ENCODE assay signal across 8 mouse cellular contexts in the genomic region with DNA sequence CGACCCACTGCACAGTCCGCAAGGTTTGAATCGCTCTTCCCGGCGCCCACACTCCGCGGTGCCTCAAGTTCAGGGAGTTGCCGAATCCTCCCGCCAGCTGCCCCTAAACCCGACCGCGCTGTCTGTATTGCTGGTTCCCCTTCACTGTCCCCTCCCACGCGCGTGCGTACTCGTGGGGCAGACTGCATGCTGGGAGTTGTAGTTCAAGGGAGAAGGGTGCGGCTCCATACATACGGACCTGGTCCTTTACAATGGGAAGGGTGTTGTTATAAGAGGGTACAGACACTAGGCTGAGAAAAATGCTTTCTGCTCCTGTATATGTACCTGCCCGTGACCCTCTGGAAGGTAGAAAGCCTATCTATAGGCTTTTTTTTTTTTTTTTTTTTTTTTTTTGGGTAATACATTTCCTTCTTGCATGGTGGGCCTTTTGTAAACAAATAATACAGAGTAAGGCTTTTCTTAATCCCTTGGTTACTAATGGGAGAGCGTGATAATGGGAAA. TPM values are rescaled to one million over a fixed set of nuclear protein-coding genes. Genes with fewer than 3 reads are reported as not detected.
DNase-seq lines count a peak whose midpoint lies in the region; ATAC-seq and TF ChIP-seq lines count a peak whose summit lies in the region.

A gene (minus strand): TSS at position 146 of the 501 bp plus-strand sequence.

- peaks cover 15% of the 10 kb centered on the region for H3K4me1 ChIP-seq in hindbrain, embryonic 13.5 days (replicated peaks)

- POLR2A ChIA-PET in Patski (lab: Charles Lee), result interaction anchor here (1.4 kb wide), 1 partner anchor 39 kb away, joined by 3 read pairs; no protein-coding TSS in a partner anchor

- H3K4me2 ChIP-seq in hindbrain, embryonic 13.5 days, result peak within 1 kb of the TSS; percentile 83

- no peak for TF ChIP-seq CTCF in Patski (IDR thresholded peaks at IDR 0.05)

- no peaks in the 10 kb centered on the region for H3K36me3 ChIP-seq in hindbrain, embryonic 13.5 days

- peak within 1 kb of the TSS; percentile 82 for H3K4me3 ChIP-seq in hindbrain, embryonic 13.5 days

- WGBS in hindbrain, embryonic 13.5 days, result 4% methylated on average over 21 of the region's 21 CpGs

- peak; percentile 51 for DNase-seq in Patski (ENCODE audit: low read depth, low spot score)
- DNase-seq in cerebellum, postnatal 14 days, result peak; percentile 97
- DNase-seq in frontal cortex, postnatal 14 days (ENCODE audit: low spot score in 2 of 2), result peak; percentile 85 to 89
- DNase-seq in layer of hippocampus, postnatal 36 days, result peak; percentile 93
- DNase-seq in lung, postnatal 36 days, result peak; percentile 98
- peak; percentile 95 for DNase-seq in retina, postnatal 1 day
- DNase-seq in urinary bladder, adult 18-20 months (ENCODE audit: low spot score in 2 of 2), result peak; percentile 94 to 96

- in situ Hi-C loops in Patski (cut with MboI; ENCODE audit: low pct_unique_long_range_greater_than_20kb), result no loop called here

- peak within 1 kb of the TSS; percentile 90 for H3K9ac ChIP-seq in hindbrain, embryonic 13.5 days

- CTCF ChIA-PET in Patski (lab: Charles Lee), result interaction anchor here (1.0 kb wide), 1 partner anchor 14 kb away, joined by 3 read pairs; no protein-coding TSS in a partner anchor

- peak; percentile 81 for ATAC-seq in Patski
- ATAC-seq in hindbrain, embryonic 13.5 days (ENCODE audit: low FRiP score), result peak; percentile 98

- no peaks in the 10 kb centered on the region for H3K27me3 ChIP-seq in Patski
- H3K27me3 ChIP-seq in hindbrain, embryonic 13.5 days, result no peaks in the 10 kb centered on the region

- H3K27ac ChIP-seq in hindbrain, embryonic 13.5 days, result peak within 1 kb of the TSS; percentile 81

- no peaks in the 10 kb centered on the region for H3K9me3 ChIP-seq in hindbrain, embryonic 13.5 days

RNA-seq across cellular contexts. Expression of the gene that starts here (rescaled TPM):
- 83.5 TPM for polyA plus RNA-seq in Patski (2021)
- polyA plus RNA-seq in hindbrain, embryonic 13.5 days (2015; fragmentation: Nextera tagmentation; extraction: Ambion mirVana), result 82.3 and 85.3 TPM in 2 replicates
- 10 to 100 TPM; 46.4 to 47.3 TPM for total RNA-seq in layer of hippocampus, postnatal 36 days (2021)

Comparison
In these comparisons a context has a peak if more than half of its experiments do, and no peak if none do; other contexts are left out.
1. Peak in every context shown above with its lines: DNase-seq, ATAC-seq, H3K4me3 ChIP-seq and H3K27ac ChIP-seq.